Mouse (Mus musculus): ENCODE measurements around the gene Kank1.

DNA sequence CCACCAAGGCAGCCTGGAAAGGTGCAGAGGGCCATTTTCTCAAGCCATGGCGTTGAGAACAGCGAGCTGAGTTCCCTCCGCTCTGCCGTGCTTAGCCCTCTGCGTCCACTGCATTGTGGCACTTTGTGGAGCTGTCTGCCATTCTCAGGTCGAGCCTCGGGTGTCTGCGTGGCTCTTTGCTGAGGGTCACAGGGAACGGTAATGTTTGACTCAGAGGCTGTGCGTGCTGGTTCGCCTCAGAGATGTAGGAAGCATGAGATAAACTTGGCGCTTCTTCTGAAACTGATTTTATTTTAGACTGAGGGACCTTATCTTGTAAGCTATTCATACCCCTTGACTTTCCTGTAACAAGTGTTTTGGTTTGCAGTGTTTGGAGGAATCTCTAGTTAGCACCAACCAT lies 72.0 kb downstream of the Kank1 start:
- TF ChIP-seq GATA1 (IDR thresholded peaks at IDR 0.05; ENCODE audit: low read length) (no peak), TAL1 (IDR thresholded peaks at IDR 0.05; ENCODE audit: low read length) (no peak)
